Mouse (Mus musculus) right cerebral cortex, adult 2 months (tissue): ENCODE measurements at regions not wholly inside any gene's neighbourhood (a gene's known extent, or its start where the extent isn't known, plus 50 kb on each side); places are given as distances from the start of the nearest gene placed in this dataset.

Experiments used
- DNase-seq, 2 experiments: peaks; one replicate each; pipeline ENCODE4 v3.0.0; 2021 to 2022; ENCODE audit warnings: low spot score in 2 of 2

DNA sequence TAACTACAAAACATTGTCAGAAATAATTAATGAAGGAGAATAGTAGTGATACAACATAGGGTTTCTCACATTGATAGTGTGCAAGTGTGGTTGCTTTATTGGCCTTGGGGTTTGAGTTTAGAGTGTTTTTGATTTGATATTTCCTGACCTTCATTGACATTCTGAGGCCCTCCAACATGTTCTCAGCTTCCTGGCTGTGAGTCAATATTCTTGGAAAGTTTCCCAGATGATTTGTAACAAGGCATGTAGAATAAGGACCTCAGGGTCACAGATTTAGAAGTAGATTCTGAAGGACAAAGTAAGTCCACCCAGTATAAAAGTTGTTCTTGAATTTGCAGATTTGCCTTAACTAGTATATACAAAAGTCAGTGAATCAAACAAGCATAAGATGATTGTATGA is 969.7 kb upstream of the Pcdh9 start:
- no peak for DNase-seq

DNA sequence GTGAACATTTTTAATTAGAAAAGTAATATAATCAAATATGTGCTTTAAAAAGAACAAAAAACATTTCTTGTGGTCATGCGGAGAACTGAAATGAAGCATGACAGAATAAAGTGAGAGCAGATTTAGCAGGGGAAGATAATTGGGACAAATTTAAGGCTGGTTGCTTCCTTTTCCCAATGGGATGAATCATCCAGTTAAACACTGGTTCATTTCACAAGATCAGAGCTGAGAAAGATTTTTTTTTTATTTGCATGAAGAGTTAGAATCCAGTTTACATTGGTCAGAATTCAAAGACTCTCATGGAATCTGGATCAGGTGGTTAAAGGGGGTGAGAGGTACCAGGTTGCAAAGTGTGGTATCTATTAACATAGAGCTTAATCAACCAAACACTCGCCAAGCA is 978.5 kb upstream of the Pcdh9 start:
- no peak for DNase-seq

DNA sequence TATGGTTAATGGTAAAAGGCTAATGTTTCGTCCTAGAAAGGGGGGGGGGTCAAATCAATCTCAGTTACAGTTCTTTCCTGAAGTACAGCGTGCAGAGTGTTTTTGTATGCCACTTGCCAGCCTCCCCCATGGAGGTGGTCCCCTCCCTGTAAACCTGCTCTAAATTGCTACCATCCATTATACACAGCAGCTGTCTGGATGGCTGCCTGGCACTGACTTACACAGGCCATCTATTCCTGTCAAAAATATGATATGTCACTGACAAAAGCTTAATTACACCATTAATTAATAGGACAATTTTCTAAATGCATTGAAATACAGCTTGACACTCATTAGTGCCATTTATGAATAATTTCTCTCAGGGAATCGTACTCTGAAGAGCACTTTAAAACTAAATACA is 995.0 kb upstream of the 4921530L21Rik start:
- DNase-seq, result no peak

DNA sequence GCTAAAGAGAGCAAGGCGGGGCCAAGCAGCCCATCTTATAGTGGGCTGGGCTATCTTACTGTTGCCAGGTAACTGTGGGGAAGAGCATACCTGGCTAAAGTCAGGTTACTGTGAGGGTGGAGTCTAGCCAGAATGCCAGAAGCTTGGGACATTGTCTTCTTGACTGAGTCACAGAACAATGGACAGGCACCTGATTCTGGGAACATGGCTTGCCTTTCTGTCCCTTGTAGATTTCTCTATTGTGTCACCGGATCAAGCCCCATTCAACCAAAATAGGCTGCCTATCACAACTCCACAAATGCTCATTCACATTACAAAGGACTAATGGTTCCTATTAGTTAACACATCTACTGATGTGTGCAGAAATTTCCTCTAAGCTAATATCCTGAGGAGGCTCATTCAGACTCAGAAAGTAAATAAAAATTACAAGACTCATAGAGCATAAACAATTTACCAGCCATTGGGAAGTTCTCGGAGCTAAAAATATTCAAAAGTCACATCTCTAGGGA is 985.7 kb upstream of the 4921530L21Rik start:
- DNase-seq, result no peak

DNA sequence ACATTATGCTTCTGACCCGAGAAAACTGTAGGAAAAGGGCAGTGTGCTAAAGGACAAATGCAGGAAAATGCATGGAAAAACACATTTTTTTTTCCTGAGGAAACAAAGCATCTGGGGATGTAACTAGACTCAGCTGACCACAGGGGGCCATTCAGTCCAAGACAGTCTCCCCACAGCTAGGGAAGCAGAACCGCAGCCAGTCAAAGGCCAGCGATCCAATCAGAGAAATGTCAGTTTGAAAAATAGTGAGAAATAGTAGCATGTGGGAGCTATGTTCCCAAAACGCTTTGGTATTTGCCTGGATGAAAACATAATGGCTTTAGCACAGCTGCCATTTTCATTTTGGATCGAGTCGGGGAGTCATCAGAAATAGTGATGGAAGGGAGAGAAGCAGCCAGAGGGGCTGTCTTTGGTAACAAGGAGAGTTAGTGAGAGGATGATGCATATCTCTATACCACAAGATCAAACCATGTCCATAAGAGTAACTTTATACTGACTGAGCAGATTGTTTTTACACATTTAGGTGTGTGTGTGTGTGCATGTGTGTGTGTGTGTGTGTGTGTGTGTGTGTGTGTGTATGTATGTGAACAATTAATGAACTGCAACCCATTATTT is 982.3 kb upstream of the 4921530L21Rik start:
- DNase-seq, result no peak

DNA sequence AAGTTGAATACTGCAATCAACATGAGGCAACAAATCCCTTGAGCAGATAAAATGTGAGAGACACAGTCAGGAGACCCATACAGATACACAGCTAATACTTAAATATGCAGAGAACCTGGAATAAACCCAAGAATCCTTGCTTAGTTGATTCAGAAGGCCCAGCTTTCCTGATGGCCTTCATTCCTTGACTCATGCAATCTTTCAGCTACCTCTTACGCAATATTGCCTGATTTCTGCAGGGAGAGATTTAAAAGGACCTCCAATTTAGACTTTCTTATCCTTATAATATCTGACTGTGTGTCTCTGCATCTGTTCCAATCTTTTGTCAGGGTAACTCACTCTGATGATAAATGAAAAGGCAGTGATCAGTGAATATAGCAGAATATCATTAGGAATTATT is 968.7 kb upstream of the 4921530L21Rik start:
- no peak for DNase-seq

DNA sequence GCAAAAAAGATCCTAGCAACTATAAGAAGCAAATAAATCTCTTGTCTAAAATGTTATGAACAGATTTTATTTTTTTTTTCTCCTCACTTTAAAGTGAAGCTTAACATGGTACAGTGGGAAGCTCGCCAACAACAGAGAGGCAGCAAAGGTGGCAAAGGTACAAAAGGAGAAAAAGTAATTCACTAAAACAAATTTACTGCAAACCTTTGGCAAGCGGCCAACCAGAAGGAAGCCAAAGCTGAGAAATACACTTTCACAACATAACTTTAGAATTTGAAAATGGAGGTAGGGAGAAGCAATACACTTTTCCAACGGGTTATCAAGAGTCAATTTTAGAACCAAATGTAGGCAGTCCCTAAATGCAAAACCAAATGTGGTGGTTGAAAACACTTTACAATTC is 939.6 kb upstream of the 4921530L21Rik start:
- peak; percentile 20 to 34 for DNase-seq
